Mouse (Mus musculus): ENCODE measurements around the gene Nes. TPM values are rescaled to one million over a fixed set of nuclear protein-coding genes. Genes with fewer than 3 reads are reported as not detected.

Nes gene
- total RNA-seq, 2 experiments from 2014 or later = 25.8 to 25.9 TPM

GRCm38 (mm10) chr3:87981214-87981760 is 10.4 kb downstream of the Nes start:
- DNase-seq = no peak
- intact Hi-C loops (cut with DNase I) = no loop called here

DNA sequence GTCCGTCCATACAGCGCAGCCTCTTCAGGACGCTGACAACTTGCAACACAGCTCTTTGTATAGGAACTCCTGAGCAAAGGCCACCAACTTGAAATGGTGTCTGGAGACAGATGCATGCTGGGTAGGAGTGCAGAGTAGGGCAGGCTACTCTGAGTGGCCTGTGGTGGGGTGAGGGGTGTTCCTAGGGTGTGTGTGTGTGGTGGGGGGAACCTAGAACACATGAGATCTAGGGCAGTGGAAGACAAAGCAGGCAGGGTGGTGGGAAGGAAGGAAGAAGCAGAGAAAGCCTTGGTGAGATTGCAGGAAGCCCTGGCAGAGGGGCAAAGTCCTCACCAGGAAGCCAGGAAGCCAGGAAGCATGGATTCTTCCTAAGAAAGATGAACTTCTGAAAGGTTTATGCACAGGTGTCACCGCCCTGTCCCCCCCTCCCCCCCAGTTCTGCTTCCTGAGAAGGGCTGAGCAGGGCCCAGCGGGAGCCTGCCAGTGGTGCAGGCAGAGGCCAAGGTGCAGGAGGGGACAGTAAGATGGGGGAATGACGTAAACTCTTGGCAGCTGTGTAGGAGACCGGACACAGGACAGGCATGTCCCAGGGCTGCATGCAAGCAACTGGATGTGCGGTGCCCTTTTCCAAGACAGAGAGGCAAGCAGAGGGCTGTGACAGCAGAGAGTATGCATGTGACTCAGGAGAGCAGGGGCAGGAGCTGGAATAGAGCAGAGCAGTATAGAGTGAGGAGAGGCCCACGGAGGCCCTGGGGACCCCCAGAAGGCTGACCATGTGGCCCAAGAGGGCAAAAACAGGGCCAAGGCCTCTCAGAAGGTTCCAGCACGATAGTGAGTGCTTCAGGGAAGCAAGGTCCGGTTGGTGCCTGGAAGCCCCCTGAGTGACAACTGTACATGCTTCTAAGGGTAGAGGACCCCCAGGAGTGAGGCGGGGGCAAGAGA is 11.3 kb downstream of the Nes start:
- DNase-seq = no peak
- intact Hi-C loops (cut with DNase I) = no loop called here

DNA sequence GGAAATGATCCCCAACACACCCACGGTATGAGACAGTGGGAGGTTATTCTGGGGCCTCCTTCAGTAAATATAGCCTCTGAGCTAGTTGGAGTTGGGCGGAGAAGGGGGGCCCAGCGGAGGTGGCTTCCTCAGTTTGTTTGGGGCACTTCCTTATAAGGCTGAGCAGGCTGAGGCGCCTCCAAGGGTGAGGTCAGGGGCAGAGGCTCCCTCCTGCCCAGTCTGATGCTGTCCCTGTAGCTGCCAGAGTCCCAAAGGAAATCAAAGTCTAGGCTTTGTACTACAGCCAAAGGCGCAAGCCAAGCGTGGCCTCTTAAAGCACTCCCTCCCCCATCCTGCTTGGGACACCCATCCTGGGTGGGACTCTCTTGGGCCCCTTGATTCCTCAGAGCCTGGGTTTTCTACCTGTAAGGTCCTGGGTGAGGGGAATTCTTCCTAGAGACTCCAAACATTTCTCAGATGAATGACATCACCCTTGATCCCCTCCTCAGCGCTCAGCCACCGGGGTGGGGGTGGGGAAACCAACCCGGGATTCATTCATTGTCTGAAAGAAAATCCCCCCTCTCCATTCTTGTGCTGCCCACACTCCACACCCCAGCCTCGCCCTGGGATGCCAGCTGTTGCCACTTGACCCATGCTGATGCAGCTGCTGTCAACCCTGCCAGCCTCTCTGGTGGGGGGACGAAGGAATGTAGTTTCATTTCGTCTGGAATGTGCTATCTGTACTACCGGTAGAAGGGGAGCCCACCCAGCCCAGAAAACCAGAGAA is 12.1 kb downstream of the Nes start:
- intact Hi-C loops (cut with DNase I) = no loop called here
- DNase-seq = no peak

DNA sequence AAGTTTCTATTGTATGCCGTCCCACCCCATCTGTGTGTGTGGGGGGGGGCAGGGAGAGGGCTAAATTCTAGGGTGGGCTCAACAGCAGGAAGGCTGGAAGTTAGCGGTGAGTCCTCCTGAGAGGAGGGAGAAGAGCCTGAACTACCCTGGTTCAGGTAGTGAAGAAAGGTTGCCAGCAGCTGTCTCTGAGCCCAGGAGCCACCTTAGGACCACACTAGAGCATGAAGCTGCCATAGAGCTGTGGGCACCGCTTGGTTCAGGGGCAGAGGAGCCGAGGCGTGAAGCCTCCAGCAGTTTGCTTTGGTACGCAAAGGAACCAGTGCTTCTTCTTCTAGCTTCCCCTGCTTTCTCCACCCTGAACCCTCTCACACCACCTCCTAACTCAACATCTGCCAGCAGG is 12.7 kb downstream of the Nes start:
- DNase-seq = no peak
- intact Hi-C loops (cut with DNase I) = no loop called here

- DNase-seq = no peak
- intact Hi-C loops (cut with DNase I) = no loop called here
Observed at GRCm38 (mm10) chr3:87984094-87984493, 13.2 kb downstream of the Nes start.

DNA sequence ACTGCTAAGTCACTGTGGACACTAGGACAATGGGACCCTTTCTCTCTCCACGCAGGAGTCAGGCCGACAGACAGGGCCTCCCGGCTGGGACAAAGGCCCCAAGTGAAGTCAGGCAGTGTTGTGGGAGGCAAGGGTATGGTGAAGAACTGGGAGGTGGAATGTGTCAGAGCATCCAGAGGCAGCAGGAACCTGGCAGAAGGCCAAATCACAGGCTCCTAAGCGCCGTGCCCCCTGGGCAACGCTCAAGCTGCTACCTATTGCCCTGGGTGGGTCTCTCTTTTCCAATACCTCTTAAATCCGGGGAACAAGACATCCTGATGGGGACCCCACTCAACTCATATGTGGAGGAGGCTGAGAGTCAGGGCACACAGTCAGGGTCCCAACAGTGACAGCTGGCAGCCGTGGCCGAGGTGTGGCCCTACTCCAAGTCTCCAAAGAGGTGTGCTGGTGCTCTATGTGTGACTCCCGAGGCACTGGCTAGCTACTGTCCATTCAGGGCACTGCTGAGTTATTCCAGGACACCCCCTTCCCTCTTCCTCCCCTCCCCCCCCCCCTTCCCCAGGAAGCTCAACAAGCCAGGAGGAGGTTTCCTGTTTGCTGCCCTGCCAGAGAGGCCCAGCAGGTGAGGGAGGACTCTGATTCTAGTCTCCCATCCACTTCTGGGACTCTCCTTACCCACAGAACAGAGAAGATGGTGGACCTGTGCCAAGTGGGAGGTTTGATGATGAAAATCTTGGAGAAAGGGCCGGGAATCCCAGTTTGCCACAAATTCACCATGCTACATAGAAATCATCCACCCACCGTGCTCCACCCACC is 14.8 kb downstream of the Nes start:
- intact Hi-C loops (cut with DNase I) = loop anchor here (2.0 kb wide), 1 partner anchor 15 kb away; the partner anchor contains the start of gene Nes
- DNase-seq = no peak

DNA sequence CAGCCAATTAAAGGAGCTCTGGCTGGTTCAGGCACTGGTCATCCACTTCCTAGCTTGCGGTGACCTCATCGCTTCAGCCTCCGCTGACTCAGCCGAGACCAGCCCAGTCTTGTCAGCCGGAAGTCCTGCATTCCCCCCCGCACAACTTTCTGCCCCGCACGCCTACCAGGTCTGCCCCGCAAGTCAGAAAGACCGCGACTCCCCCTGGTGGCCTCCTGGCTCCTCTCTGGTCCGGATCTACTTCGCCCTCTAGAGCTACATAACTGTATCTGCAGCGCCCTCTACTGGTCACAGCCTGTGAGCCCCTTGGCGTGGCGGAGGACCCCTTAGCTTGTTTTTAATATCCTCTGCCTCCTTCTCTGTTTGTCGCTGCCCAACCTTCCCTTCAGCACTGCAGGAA is 16.0 kb downstream of the Nes start:
- intact Hi-C loops (cut with DNase I) = loop anchor here (2.0 kb wide), 1 partner anchor 16 kb away; the partner anchor contains the start of gene Nes

GRCm38 (mm10) chr3:87987633-87988032 is 16.8 kb downstream of the Nes start:
- peak; percentile 59 for DNase-seq
- intact Hi-C loops (cut with DNase I) = loop anchor here (2.0 kb wide), 1 partner anchor 17 kb away; the partner anchor contains the start of gene Nes

More for the DNA sequence above, 16.0 kb downstream of the Nes start:
- DNase-seq = peak; percentile 99

DNA sequence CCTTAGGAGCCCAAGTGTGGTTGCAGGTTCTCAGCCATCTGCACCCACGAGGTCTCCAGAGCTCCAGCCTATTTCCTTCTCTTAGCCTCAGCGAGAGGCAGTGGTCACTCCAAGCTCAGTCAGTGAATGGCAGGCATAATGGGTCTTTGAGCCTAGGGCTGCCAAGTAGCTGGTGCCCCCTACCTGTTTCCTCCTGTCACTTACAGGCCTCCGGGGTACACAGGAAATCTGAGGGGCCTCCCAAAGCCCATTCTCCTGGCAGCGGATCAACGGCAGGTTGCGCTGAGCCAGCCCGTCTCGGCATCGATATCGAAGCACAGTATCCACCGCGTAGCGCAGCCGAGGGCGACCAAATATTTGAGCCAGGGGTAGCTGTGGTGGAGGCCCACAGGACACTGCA is 17.2 kb downstream of the Nes start:
- DNase-seq = no peak
- intact Hi-C loops (cut with DNase I) = no loop called here

GRCm38 (mm10) chr3:87989935-87990334 is 19.1 kb downstream of the Nes start:
- no peak for DNase-seq
- intact Hi-C loops (cut with DNase I) = no loop called here

DNA sequence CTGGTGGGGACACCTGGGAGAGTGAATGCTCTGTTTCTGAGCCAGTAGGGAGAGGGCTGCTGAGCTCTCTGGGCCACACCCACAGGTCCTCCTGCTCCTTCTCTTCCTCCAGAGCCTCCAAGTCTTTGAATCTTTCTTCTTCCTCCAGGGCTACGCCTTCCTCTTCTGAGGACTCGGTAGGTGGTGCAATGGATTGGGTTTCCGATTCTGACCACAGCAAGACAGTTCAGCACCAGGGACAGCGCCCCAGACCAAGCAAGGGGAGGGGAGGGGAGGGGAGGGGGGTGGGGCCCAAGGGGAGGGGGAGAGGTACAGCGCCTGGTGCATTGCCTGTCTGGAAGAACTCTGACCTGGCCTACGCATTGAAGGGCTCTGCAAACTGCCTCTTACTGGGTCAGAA is 22.6 kb downstream of the Nes start:
- DNase-seq = no peak
- intact Hi-C loops (cut with DNase I) = no loop called here

GRCm38 (mm10) chr3:87995331-87995730 is 24.5 kb downstream of the Nes start:
- DNase-seq = no peak
- intact Hi-C loops (cut with DNase I) = no loop called here

GRCm38 (mm10) chr3:87996401-87996800 is 25.5 kb downstream of the Nes start:
- no peak for DNase-seq
- intact Hi-C loops (cut with DNase I) = no loop called here

DNA sequence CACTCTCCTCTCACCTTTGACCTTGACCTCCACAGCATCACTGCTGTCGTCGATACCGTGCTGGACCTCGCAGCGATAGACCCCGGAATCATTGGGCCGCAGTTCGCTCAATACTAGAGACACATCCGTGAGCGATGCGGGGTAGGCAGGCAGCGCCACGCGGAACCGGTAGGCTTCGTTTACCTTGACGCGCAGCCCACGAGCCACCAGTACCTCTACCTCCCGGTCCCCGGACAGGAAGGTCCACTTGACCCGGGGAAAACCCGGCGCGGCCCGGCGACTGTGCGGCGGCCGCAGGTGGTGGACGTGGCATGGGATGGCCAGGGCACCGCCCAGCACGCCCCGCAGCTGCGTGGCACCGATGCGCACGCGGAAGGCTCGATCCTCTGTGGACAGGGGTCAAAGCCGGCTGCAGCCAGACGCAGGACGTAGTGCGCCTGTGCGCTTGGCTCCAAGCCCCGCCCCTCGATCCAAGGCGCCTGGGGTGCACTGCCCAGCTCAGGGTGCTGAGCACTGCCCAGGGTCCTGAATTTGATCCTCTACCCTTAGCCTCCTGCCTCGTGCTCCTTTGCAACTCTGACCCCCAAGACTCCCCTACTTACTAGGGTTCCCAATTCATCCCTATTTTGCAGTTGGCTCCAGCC is 26.2 kb downstream of the Nes start:
- no peak for DNase-seq
- intact Hi-C loops (cut with DNase I) = no loop called here

- peak; percentile 79 for DNase-seq
- intact Hi-C loops (cut with DNase I) = no loop called here
Observed at GRCm38 (mm10) chr3:87998747-87999146, 27.9 kb downstream of the Nes start.

DNA sequence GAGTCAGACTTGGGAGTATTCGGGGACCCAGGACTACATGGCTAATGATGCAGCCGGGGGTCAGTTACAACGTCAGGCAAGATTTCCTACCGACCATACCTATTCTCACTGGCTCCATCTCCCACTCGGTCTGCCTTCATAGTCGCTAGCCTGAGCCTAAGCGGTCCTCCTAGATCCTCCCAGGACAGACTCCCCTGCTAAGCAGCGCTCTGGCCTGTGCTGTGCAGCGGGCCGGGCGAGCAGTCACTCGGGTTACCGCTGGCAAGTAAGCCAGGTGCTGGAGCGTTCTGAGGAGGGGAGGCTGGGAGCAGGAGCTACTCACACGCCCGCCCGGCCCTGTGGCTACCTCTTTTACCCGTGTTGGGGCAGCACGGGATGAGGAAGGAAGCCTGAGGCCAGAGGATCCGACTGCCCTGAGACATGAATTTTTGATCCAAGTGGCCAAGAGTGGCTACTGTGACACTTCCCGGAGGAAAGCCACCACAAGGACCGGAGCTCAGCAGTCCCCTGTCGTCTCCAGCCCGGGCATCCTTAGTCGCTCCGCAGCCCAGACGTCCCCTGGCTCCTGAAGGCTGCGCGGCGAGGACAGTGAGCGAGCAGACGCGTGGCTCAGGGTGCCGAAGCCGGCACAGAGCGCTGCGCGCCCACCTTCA is 28.5 kb downstream of the Nes start:
- intact Hi-C loops (cut with DNase I) = no loop called here

GRCm38 (mm10) chr3:88000181-88000580 is 29.3 kb downstream of the Nes start, which contains the start of gene Bcan:
Gene Bcan, minus strand, starts transcription at chr3:88000230.
- intact Hi-C loops (cut with DNase I) = no loop called here
- DNase-seq = peak; percentile 63

More for the DNA sequence above, 28.5 kb downstream of the Nes start:
- no peak for DNase-seq

- no peak for DNase-seq
- intact Hi-C loops (cut with DNase I) = no loop called here
Observed at GRCm38 (mm10) chr3:88000816-88001595, 30.1 kb downstream of the Nes start.
